Mouse (Mus musculus): ENCODE data around the gene Fbxw10. TPM values are rescaled to one million over a fixed set of nuclear protein-coding genes. Genes with fewer than 3 reads are reported as not detected.

Gene Fbxw10
- polyA plus RNA-seq (2016; fragmentation: Nextera tagmentation; extraction: Ambion mirVana): 0.67 and 0.77 TPM in 2 replicates

DNA sequence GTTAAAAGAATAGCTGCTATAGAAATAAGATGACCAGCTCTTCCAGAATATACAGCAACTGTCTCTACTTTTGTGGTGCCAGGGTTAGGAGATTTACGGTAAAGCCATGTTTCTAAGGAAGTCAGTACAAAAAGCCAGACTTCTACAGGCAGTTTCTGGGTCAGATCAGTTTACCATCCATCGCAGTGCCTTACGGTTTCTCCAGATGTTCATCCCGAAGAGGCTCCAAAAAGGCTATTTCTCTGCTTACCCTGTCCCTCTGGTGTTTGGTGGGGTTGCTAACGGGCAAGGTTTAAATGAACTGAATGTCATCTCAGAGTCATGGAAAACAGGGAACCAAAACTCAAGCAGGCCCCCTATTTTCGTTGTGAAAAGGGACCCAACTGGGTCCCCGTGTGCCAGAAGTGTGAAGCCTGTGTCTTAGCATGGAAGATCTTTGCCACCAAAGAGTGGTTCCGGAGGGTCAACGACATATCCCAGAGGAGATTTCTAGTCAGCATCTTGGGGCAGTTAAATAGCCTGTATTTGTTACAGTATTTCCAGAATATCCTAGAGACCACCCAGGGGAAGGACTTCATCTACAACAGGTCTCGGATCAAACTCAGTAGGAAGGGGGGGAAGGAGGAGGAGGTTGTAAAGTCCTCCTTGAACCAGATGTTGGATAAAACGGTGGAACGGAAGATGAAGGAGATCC, at the start of gene Fbxw10:
Gene Fbxw10 (plus strand): TSS at position 109 of the 694 bp plus-strand sequence.
- Histone ChIP-seq H3K4me2 (replicated peaks) (peak within 1 kb of the TSS; percentile 45), H3K4me1 (peaks cover 12% of the 10 kb centered on the region), H3K27me3 (no peaks in the 10 kb centered on the region), H3K27ac (peak within 1 kb of the TSS; percentile 73), H3K36me3 (no peaks in the 10 kb centered on the region), H3K4me3 (peak within 1 kb of the TSS; percentile 21), H3K9ac (peak within 1 kb of the TSS; percentile 16; the same call in 1 of the 2 replicates), H3K9me3 (no peaks in the 10 kb centered on the region)
- no peak for ATAC-seq (ENCODE audit: insufficient number of reproducible peaks, insufficient read depth, low FRiP score, low TSS enrichment)
- 10% methylated on average over 12 of the region's 12 CpGs for WGBS

DNA sequence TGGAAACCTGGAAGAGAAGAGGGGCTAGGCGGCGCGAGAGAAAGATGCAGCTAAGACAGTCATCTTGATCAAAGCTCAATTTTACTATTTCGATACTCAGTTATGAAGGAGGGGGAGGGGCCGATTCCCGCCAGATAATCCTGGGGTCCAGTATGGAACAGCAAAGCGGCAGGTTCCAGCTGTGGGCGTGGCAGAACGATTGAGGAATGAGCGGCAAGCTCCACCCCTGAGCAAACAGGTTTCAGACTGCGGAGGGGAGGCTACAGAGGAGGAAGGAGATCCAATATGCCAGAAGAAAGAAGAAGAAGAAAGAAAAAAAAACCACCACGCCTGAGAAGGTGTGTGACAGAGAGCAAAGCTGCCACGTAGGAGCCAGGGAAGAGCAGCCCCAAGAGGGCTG, 42.8 kb upstream of the Fbxw10 start:
- Histone ChIP-seq H3K27me3 (no peaks in the 10 kb centered on the region), H3K36me3 (no peaks in the 10 kb centered on the region), H3K27ac (no peak overlapping the region), H3K9ac (no peak overlapping the region), H3K4me3 (no peak overlapping the region), H3K4me1 (no peaks in the 10 kb centered on the region), H3K9me3 (no peaks in the 10 kb centered on the region), H3K4me2 (replicated peaks) (peak overlapping the region; percentile 4; the same call in 1 of the 2 replicates)
- no peak for ATAC-seq (ENCODE audit: insufficient number of reproducible peaks, insufficient read depth, low FRiP score, low TSS enrichment)
- WGBS: 44% methylated on average over 13 of the region's 13 CpGs

DNA sequence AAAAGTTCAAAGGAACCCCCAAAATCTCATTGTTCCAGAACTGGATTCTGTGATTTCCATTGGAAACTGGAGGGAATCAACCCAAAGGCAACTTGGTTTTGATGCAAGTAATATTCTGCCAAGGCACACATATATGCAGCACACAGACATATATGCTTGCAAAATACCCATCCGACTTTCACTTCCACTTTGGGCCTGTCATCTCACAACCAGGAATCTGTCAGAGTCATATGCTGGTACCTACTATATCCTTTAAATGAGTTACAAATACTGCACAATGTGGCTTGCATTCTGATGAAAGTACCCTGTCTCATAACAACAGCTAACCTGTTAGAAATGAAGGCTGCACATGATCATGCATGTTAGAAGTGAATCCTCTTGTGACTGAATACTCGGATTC, 38.9 kb upstream of the Fbxw10 start:
- Histone ChIP-seq H3K36me3 (no peaks in the 10 kb centered on the region), H3K27me3 (no peaks in the 10 kb centered on the region), H3K4me3 (no peak overlapping the region), H3K4me1 (no peaks in the 10 kb centered on the region), H3K4me2 (replicated peaks) (no peak overlapping the region), H3K27ac (no peak overlapping the region), H3K9ac (no peak overlapping the region), H3K9me3 (no peaks in the 10 kb centered on the region)
- WGBS: 80% methylated on average over 2 of the region's 2 CpGs
- ATAC-seq (ENCODE audit: insufficient number of reproducible peaks, insufficient read depth, low FRiP score, low TSS enrichment): no peak

DNA sequence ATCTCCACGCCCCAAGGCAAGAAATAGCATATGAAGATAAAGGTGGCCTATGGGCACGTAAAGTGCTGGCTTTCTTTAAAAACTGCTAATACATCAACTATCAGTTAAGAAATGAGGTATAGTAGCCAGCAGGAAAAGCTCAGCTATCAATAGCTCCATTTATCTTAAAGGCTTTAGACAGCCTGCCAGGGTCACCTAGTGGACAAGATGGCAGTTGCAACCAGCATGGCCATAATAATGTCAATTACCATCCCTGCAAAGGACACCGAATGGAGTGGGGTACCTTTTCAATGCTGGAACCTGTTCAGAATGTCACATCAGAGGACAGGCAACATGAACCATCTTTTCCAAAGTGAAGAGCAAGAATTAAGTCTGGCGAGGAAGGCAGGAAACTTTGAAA, 37.7 kb upstream of the Fbxw10 start:
- Histone ChIP-seq H3K4me2 (replicated peaks) (no peak overlapping the region), H3K9me3 (no peaks in the 10 kb centered on the region), H3K4me1 (no peaks in the 10 kb centered on the region), H3K4me3 (no peak overlapping the region), H3K9ac (no peak overlapping the region), H3K27me3 (no peaks in the 10 kb centered on the region), H3K27ac (no peak overlapping the region), H3K36me3 (no peaks in the 10 kb centered on the region)
- 69% methylated on average over 4 of the region's 4 CpGs for WGBS
- ATAC-seq (ENCODE audit: insufficient number of reproducible peaks, insufficient read depth, low FRiP score, low TSS enrichment): no peak

DNA sequence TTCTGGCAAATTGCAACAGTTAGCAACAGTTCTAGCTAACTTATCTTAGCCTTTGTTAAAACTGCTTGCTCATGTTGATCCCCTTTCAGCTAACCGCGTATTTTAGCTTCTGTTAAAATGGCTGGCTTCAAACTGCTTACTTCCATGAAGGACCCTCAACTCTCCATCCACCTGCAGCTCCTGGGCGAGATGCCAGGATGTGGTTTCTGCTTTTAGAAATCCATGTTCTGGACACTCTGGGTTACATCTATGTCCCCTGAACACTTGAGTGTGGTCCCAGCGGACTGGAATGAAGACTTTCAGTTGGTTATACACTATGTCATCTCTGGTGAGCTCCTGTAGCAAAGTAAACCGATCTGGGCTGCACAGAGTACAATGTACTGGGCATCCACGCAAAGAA, 34.6 kb upstream of the Fbxw10 start:
- H3K4me1 ChIP-seq: 0 out of 2 replicates have a peak, but pooled peaks cover 5% of the 10 kb centered on the region
- H3K4me3 ChIP-seq: no peak overlapping the region
- H3K9me3 ChIP-seq: no peaks in the 10 kb centered on the region
- ATAC-seq (ENCODE audit: insufficient number of reproducible peaks, insufficient read depth, low FRiP score, low TSS enrichment): no peak
- 90% methylated on average over 6 of the region's 6 CpGs for WGBS
- no peaks in the 10 kb centered on the region for H3K36me3 ChIP-seq
- H3K27ac ChIP-seq: no peak overlapping the region
- no peaks in the 10 kb centered on the region for H3K27me3 ChIP-seq
- no peak overlapping the region for H3K4me2 ChIP-seq (replicated peaks)
- H3K9ac ChIP-seq: no peak overlapping the region

DNA sequence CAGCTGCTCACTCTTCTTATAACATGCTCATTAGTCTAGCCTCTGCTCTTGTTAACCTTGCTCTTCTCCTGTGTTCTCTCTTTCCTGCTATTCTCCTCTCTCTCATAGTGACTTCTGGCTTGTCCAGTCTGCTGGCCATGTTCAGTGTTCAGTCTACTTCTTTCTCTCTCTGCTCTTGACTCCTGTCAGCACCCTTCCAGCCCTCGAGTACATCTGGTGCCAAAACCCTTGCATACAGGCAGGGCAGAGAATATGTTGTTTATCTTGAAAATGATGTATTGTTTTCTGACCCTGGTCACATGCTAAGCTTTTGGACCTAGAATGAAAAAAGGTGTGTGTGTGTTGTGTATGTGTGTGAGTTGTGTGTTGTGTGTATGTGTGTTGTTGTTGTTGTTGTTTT, 33.4 kb upstream of the Fbxw10 start:
- WGBS: 58% methylated on average over 1 of the region's 1 CpGs
- no peaks in the 10 kb centered on the region for H3K27me3 ChIP-seq
- no peak overlapping the region for H3K9ac ChIP-seq
- ATAC-seq (ENCODE audit: insufficient number of reproducible peaks, insufficient read depth, low FRiP score, low TSS enrichment): no peak
- H3K4me1 ChIP-seq: 0 out of 2 replicates have a peak, but pooled peaks cover 5% of the 10 kb centered on the region
- no peak overlapping the region for H3K4me2 ChIP-seq (replicated peaks)
- no peak overlapping the region for H3K4me3 ChIP-seq
- no peak overlapping the region for H3K27ac ChIP-seq
- H3K9me3 ChIP-seq: no peaks in the 10 kb centered on the region
- no peaks in the 10 kb centered on the region for H3K36me3 ChIP-seq

DNA sequence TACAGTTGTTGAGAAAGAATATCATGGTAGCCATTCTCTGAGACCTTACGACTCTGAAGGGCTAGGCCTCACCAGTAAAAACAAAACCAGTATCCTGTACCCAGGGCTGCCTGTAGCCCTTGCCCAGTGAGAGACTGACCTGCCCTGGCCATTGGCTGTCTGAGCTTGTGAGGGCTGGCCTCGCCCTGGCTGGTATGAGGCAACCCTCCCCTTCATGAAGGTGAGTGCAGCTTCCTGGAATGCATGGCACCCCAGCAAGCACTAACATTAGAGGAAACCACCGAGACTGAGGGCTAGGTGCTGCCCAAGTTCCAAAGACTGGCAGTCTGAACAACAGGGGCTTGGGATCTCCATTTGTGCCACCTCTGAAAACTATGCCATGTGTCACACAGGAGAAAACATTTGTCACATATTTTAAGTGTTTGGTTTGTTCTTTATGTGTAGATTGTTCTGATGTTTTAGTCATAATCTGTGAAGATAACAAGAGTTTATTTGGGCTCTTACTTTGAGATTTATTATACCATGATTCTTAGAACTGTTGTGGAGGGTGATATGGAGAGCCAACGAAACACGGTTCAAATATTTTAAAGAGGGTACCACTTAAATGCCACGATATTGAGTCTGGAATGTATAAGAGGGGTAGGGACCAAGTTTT, 32.8 kb upstream of the Fbxw10 start:
- WGBS: 67% methylated on average over 6 of the region's 6 CpGs
- ATAC-seq (ENCODE audit: insufficient number of reproducible peaks, insufficient read depth, low FRiP score, low TSS enrichment): no peak

DNA sequence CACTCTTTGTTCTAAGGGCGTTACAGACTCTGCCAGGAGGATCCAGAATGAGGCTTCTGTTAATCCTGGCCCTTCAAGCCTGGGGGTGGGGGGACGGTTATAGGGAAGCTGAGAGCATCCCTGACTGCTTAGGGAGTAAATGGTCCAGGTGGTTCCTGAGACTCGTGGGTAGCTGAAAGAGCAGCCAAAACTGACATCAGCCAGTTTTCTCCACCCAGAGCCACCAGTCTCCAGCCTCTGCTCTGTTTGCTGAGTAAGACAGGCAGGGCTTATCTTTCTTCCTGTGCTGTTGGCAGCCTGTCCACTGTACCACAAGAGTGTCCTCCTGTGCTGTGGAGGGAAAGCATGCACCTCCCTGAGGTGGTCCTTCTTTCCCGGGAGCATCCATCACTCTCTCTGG, 32.2 kb upstream of the Fbxw10 start:
- 56% methylated on average over 4 of the region's 4 CpGs for WGBS
- ATAC-seq (ENCODE audit: insufficient number of reproducible peaks, insufficient read depth, low FRiP score, low TSS enrichment): no peak
- 0 out of 2 replicates have a peak, but pooled peaks cover 5% of the 10 kb centered on the region for H3K4me1 ChIP-seq

More for the DNA sequence above, 32.8 kb upstream of the Fbxw10 start:
- no peaks in the 10 kb centered on the region for H3K27me3 ChIP-seq
- no peaks in the 10 kb centered on the region for H3K36me3 ChIP-seq
- no peak overlapping the region for H3K27ac ChIP-seq
- H3K9me3 ChIP-seq: no peaks in the 10 kb centered on the region
- H3K4me2 ChIP-seq (replicated peaks): no peak overlapping the region
- no peak overlapping the region for H3K9ac ChIP-seq
- H3K4me1 ChIP-seq: 0 out of 2 replicates have a peak, but pooled peaks cover 5% of the 10 kb centered on the region
- no peak overlapping the region for H3K4me3 ChIP-seq

DNA sequence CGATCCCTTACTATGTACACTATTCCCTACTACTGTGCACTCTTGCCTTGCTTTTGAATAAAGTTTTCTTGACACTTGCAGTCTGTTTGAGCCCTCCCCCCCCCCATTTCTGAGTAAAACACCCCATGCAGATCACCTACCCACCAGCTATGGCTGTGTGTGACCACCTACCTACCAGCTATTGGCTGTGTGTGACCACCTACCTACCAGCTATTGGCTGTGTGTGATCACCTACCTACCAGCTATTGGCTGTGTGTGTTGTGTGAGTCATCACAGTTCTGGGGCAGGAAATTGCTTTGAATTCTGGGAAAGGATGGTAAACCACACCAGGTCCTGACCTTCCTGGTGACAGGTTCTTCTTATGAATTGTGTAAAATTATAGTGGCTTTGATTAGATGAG, 31.4 kb upstream of the Fbxw10 start:
- no peak for ATAC-seq (ENCODE audit: insufficient number of reproducible peaks, insufficient read depth, low FRiP score, low TSS enrichment)
- no peaks in the 10 kb centered on the region for H3K36me3 ChIP-seq
- 88% methylated on average over 1 of the region's 1 CpGs for WGBS
- H3K4me2 ChIP-seq (replicated peaks): no peak overlapping the region
- no peak overlapping the region for H3K9ac ChIP-seq
- peaks cover 6% of the 10 kb centered on the region; the same call in 1 of the 2 replicates for H3K4me1 ChIP-seq
- H3K27me3 ChIP-seq: no peaks in the 10 kb centered on the region
- H3K9me3 ChIP-seq: no peaks in the 10 kb centered on the region
- H3K27ac ChIP-seq: no peak overlapping the region
- H3K4me3 ChIP-seq: no peak overlapping the region

More for the DNA sequence above, 32.2 kb upstream of the Fbxw10 start:
- no peak overlapping the region for H3K4me2 ChIP-seq (replicated peaks)
- H3K4me3 ChIP-seq: no peak overlapping the region
- no peaks in the 10 kb centered on the region for H3K36me3 ChIP-seq
- no peaks in the 10 kb centered on the region for H3K9me3 ChIP-seq
- no peak overlapping the region for H3K9ac ChIP-seq
- H3K27ac ChIP-seq: no peak overlapping the region
- H3K27me3 ChIP-seq: no peaks in the 10 kb centered on the region

DNA sequence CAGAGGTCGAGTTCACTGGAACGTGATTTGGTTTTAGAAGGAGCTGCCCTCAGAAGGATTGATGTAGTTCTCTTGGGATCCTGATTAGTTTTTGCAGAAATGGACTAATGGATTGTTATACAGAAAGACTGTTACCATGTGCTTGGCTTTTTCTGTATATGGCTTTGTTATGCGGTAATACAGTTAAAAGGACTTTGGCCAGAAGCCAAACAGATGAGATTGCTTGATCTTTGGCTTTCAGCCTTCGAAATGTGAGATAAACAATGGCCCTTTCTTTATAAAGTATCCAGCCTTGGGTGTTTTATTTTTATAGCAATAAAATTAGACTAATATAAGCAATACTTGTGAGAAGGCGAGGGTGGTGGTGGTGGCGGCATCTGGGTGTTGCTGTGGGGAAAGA, 30.3 kb upstream of the Fbxw10 start:
- Histone ChIP-seq H3K4me2 (replicated peaks) (no peak overlapping the region), H3K9ac (no peak overlapping the region), H3K27me3 (no peaks in the 10 kb centered on the region), H3K9me3 (no peaks in the 10 kb centered on the region), H3K27ac (no peak overlapping the region), H3K4me3 (no peak overlapping the region), H3K36me3 (no peaks in the 10 kb centered on the region), H3K4me1 (peaks cover 15% of the 10 kb centered on the region)
- 57% methylated on average over 6 of the region's 6 CpGs for WGBS
- no peak for ATAC-seq (ENCODE audit: insufficient number of reproducible peaks, insufficient read depth, low FRiP score, low TSS enrichment)

DNA sequence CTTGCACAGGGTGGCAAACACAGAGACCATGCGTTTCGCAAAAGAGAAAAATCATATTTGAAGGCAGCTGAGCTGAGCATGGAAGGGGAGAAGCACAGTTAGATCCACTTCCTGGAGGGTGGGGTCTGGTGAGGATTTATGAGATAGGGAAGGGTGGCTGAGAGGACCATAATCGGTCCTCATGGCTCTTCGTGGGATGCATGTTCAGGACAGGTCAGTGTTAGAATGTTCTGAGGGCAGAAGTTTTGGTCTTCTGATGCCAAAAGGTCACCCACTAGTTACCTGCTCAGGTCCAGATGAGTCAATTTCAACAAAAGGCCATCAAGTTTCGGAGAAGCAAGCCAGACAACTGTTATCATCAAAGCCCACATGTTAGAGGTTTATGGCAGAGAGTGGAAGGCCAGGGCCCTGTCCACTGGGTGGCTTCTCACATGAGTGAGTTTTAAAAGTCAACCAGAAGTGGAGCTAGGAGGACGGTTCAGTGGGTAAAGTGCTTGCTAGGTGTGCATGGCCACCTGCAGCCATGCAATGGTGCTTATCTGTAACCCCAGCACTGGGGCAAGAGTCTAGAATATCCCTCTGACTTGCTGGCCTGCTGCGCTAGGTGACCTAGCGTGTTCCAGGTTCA, 27.7 kb upstream of the Fbxw10 start:
- Histone ChIP-seq H3K27me3 (no peaks in the 10 kb centered on the region), H3K4me3 (no peak overlapping the region), H3K36me3 (no peaks in the 10 kb centered on the region), H3K4me2 (replicated peaks) (no peak overlapping the region), H3K4me1 (peaks cover 19% of the 10 kb centered on the region), H3K27ac (no peak overlapping the region), H3K9me3 (no peaks in the 10 kb centered on the region), H3K9ac (no peak overlapping the region)
- ATAC-seq (ENCODE audit: insufficient number of reproducible peaks, insufficient read depth, low FRiP score, low TSS enrichment): no peak
- 93% methylated on average over 8 of the region's 8 CpGs for WGBS

Data from embryonic facial prominence, embryonic 12.5 days (tissue).